Mouse (Mus musculus) intestine, postnatal 0 days (tissue): Measurements from ENCODE around the gene Enkd1. TPM values are rescaled to one million over a fixed set of nuclear protein-coding genes. Genes with fewer than 3 reads are reported as not detected.

ENCODE experiments used
- ATAC-seq: fragments of 200-750 bp; cut with Nextera tagmentation; 2 replicates; pipeline ENCODE4 v1.8.0; 2017; ENCODE audit warnings: mild to moderate bottlenecking, moderate TSS enrichment, moderate library complexity
- H3K27ac ChIP-seq: fragments of 300-500 bp; sonication (generic); 2 replicates; pipeline ENCODE4 v1.5.1; 2014; ENCODE audit warnings: mild to moderate bottlenecking, low read depth, low read length, moderate library complexity
- H3K27me3 ChIP-seq: fragments of 300-500 bp; sonication (generic); replicated peaks from 2 replicates; pipeline ENCODE4 v1.6.1; 2014; ENCODE audit warnings: low read length, mixed read lengths; ENCODE audit not compliant: control insufficient read depth, insufficient read depth
- H3K36me3 ChIP-seq: fragments of 300-500 bp; sonication (generic); 2 replicates; pipeline ENCODE4 v1.6.1; 2014; ENCODE audit warnings: mild to moderate bottlenecking, moderate library complexity; ENCODE audit not compliant: control insufficient read depth, insufficient read depth
- H3K4me1 ChIP-seq: fragments of 300-500 bp; sonication (generic); replicated peaks from 2 replicates; pipeline ENCODE4 v1.6.1; 2014; ENCODE audit warnings: antibody characterized with exemption, low read length, mixed read lengths; ENCODE audit not compliant: control insufficient read depth, insufficient read depth
- H3K4me2 ChIP-seq: fragments of 300-500 bp; sonication (generic); replicated peaks from 2 replicates; pipeline ENCODE4 v1.6.1; 2014; ENCODE audit warnings: low read depth, mild to moderate bottlenecking, moderate library complexity
- H3K4me3 ChIP-seq: fragments of 300-500 bp; sonication (generic); 2 replicates; pipeline ENCODE4 v1.5.1; 2014; ENCODE audit warnings: low read depth, low read length
- H3K9ac ChIP-seq: fragments of 300-500 bp; sonication (generic); 2 replicates; pipeline ENCODE4 v1.6.1; 2014; ENCODE audit warnings: mild to moderate bottlenecking, low read depth, low read length
- H3K9me3 ChIP-seq: fragments of 300-500 bp; sonication (generic); 2 replicates; pipeline ENCODE4 v1.6.1; 2016; ENCODE audit warnings: mixed run types; ENCODE audit not compliant: control insufficient read depth
- CTCF ChIP-seq: sonication (generic); IDR thresholded peaks from 2 replicates; pipeline ENCODE4 v1.5.1; 2016; ENCODE audit warnings: low read depth, mild to moderate bottlenecking, control low read depth, antibody characterized with exemption, moderate library complexity
- WGBS: fragments of 180-500 bp; shearing (Covaris S2); extraction: QIAGEN DNeasy Blood & Tissue Kit; methylation state at CpG from one replicate; pipeline ENCODE4 v1.1.7; 2014; 5-methylcytosine and 5-hydroxymethylcytosine counted together
- polyA plus RNA-seq: library from polyadenylated mRNA; unstranded; fragments of >200 nt; fragmentation: Nextera tagmentation; extraction: Ambion mirVana; gene quantifications from 2 replicates; pipeline ENCODE4 v1.2.1, GENCODE M21; 2015

Enkd1 gene
- polyA plus RNA-seq, 1 experiment from 2014 or later, result 3.8 TPM

DNA sequence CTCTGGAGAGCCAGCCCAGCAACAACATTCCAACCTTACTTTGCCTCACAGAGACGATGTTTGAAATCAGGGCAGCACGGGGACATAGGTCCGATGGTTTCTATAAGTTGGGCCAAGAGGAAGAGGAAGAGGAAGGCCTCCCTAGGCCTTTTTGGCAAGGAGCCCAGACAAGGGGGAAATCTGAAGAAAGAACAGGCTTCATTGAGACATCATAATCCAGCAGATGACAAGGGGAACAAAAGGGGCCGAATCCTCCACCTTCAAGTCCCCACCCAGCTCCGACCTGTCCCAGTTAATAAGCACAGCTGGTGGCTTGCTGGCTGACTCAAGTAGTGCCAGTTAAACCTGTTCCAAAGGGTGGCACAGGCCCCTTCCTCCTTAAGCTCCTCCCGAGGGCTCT, 7.0 kb upstream of the Enkd1 start:
- H3K4me3 ChIP-seq, result no peak overlapping the region
- 0 out of 2 replicates have a peak, but pooled peaks cover 2% of the 10 kb centered on the region for H3K27me3 ChIP-seq
- no peak overlapping the region for H3K4me2 ChIP-seq
- H3K9me3 ChIP-seq, result no peaks in the 10 kb centered on the region
- no peaks in the 10 kb centered on the region; the same call in 1 of the 2 replicates for H3K36me3 ChIP-seq
- no peak overlapping the region for H3K27ac ChIP-seq
- ATAC-seq, result no peak
- 72% methylated on average over 6 of the region's 6 CpGs for WGBS
- no peak for TF ChIP-seq CTCF
- H3K4me1 ChIP-seq, result no peaks in the 10 kb centered on the region
- no peak overlapping the region for H3K9ac ChIP-seq

DNA sequence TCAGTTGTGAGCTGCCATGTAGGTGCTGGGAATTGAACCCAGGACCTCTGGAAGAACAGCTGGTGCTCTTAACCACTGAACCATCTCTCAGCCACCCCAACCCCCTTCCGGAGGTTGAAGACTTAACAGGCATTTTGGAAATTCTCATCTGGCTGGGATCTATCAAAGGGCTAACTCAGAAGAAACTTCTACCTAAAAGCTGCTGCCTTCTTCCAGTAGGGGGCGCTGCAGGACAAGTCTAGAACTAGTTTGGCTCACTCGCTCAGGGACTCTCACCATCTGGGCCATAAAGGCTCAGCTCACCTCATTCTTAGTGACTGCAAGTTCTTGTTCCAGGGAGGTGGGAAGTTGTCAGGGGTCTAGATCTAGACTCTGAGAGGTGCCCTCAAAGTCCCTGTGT, 6.1 kb upstream of the Enkd1 start:
- ATAC-seq, result peak; percentile 65; the same call in 1 of the 2 replicates
- H3K9ac ChIP-seq, result no peak overlapping the region
- WGBS, result 4% methylated on average over 3 of the region's 3 CpGs

DNA sequence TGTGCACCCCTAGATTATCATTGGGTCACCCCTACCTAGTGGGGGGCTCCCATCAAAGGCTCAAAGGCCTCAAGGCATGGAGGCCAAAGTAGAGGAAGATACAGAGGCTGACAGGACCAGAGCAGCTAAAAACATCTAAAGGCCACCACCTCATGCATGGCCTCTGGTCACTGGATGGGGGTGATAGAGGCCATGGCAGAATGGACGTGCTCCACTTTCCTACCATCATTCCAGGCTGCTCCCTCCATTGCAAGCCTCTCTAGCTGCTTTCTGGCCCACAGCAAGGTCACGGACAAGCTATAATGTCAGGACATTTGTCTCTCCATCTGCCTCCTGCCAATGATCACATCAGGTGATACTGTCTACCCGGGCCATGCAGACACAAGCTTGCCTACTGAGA, 4.3 kb upstream of the Enkd1 start:
- ATAC-seq, result no peak
- no peak overlapping the region for H3K9ac ChIP-seq
- no peaks in the 10 kb centered on the region for H3K9me3 ChIP-seq
- H3K27ac ChIP-seq, result no peak overlapping the region
- H3K4me3 ChIP-seq, result no peak overlapping the region
- no peaks in the 10 kb centered on the region for H3K4me1 ChIP-seq
- H3K4me2 ChIP-seq, result no peak overlapping the region
- WGBS, result 86% methylated on average over 3 of the region's 3 CpGs
- H3K27me3 ChIP-seq, result no peaks in the 10 kb centered on the region
- no peak for TF ChIP-seq CTCF
- no peaks in the 10 kb centered on the region; the same call in 1 of the 2 replicates for H3K36me3 ChIP-seq

More for the DNA sequence above, 6.1 kb upstream of the Enkd1 start:
- no peak overlapping the region for H3K27ac ChIP-seq
- H3K36me3 ChIP-seq, result no peaks in the 10 kb centered on the region; the same call in 1 of the 2 replicates
- H3K4me2 ChIP-seq, result no peak overlapping the region
- H3K4me1 ChIP-seq, result no peaks in the 10 kb centered on the region
- H3K9me3 ChIP-seq, result no peaks in the 10 kb centered on the region
- H3K4me3 ChIP-seq, result no peak overlapping the region
- no peaks in the 10 kb centered on the region for H3K27me3 ChIP-seq
- TF ChIP-seq CTCF, result peak; percentile 92

DNA sequence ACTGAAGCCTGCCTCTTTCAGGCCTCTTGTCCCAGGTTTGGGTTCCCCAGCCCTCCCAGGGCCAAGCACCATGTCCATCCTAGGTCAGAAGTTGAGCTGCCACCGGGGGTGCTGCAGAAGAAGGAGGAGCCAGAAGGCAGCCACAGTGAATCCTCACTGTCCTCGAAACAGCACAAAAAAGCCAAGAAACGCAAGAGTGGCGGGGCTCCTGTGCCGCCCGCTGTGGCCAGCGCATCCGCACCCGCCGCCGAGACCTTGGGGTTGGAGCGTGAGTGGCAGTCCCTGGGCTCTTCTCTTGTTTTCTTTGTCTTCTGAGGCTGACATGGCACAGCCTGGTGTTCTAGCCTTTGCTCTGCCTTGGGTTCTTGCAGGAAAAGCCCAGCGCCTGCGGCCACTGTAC, 1.3 kb upstream of the Enkd1 start:
- H3K4me2 ChIP-seq, result no peak overlapping the region
- no peak for ATAC-seq
- no peaks in the 10 kb centered on the region for H3K36me3 ChIP-seq
- no peak overlapping the region for H3K9ac ChIP-seq
- WGBS, result 77% methylated on average over 14 of the region's 14 CpGs
- H3K4me1 ChIP-seq, result no peaks in the 10 kb centered on the region
- no peak overlapping the region for H3K4me3 ChIP-seq
- H3K9me3 ChIP-seq, result no peaks in the 10 kb centered on the region
- TF ChIP-seq CTCF, result no peak
- H3K27ac ChIP-seq, result no peak overlapping the region
- no peaks in the 10 kb centered on the region for H3K27me3 ChIP-seq

- Histone ChIP-seq H3K4me1 (no peaks in the 10 kb centered on the region), H3K36me3 (no peaks in the 10 kb centered on the region), H3K27ac (no peak overlapping the region), H3K9me3 (no peaks in the 10 kb centered on the region), H3K9ac (no peak overlapping the region), H3K27me3 (no peaks in the 10 kb centered on the region), H3K4me2 (peak overlapping the region; percentile 98; the same call in 1 of the 2 replicates), H3K4me3 (no peak overlapping the region)
- ATAC-seq, result no peak
- no peak for TF ChIP-seq CTCF
- WGBS, result 91% methylated on average over 8 of the region's 8 CpGs
Observed at GRCm38 (mm10) chr8:105708675-105709074, 665 bp upstream of the Enkd1 start.

DNA sequence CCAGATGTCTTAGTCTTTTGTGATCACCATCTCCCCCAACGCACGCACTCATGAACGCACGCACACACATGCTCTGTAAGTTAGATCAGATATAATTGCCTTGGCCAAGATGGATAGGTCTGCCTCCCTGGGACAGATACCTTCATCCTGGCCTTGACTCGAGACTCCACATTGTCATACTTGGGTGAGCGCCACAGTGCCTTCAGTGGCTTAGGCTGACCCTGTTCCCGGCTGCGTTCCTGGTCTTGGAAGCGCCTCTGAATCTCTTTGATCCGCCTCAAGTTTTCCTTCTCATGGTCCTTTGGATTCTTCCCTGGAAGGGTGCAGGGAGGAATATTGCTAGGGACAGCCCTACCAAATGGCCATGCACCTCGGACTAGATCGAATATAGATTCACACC, 1.6 kb downstream of the Enkd1 start:
- no peaks in the 10 kb centered on the region for H3K27me3 ChIP-seq
- TF ChIP-seq CTCF, result no peak
- H3K9me3 ChIP-seq, result no peaks in the 10 kb centered on the region
- no peak overlapping the region for H3K4me2 ChIP-seq
- 88% methylated on average over 12 of the region's 12 CpGs for WGBS
- H3K9ac ChIP-seq, result no peak overlapping the region
- no peak overlapping the region for H3K27ac ChIP-seq
- ATAC-seq, result no peak
- H3K4me1 ChIP-seq, result no peaks in the 10 kb centered on the region
- no peak overlapping the region for H3K4me3 ChIP-seq
- no peaks in the 10 kb centered on the region for H3K36me3 ChIP-seq

GRCm38 (mm10) chr8:105704955-105705354, 3.1 kb downstream of the Enkd1 start:
- H3K4me1 ChIP-seq, result no peaks in the 10 kb centered on the region; the same call in 1 of the 2 replicates
- no peak overlapping the region for H3K27ac ChIP-seq
- 89% methylated on average over 6 of the region's 6 CpGs for WGBS
- no peak for ATAC-seq
- no peak overlapping the region for H3K4me2 ChIP-seq
- H3K36me3 ChIP-seq, result no peaks in the 10 kb centered on the region
- no peaks in the 10 kb centered on the region for H3K9me3 ChIP-seq
- no peak overlapping the region for H3K4me3 ChIP-seq
- no peak overlapping the region for H3K9ac ChIP-seq
- TF ChIP-seq CTCF, result no peak
- no peaks in the 10 kb centered on the region for H3K27me3 ChIP-seq
